26 mouse cellular contexts compared by ENCODE assay signal in the genomic region with DNA sequence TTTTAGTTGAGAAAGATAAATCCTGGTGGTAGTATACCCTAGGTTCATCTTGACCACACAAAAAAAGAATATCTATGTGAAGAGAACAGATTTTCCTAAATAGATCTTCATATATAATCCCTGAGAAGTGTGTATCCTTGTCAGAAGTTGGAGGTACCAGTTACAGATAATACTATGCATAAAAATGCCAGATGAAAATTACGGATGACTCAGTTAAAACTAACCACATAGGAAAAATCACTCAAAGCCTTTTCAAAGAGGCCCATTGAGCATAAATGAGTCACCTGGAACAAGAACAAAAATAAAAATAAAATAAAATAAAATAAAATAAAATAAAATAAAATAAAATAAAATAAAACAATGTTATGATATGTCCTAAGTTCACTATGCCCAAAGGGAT.
"Had no signal": no experiment of that assay in that cellular context is flagged by ENCODE, and none has a peak within 500 bp of the region (broad histone marks: within the 10 kb centered on the region; RNA-seq: fewer than 3 reads in every experiment).

No protein-coding gene starts in this region.

- DNase-seq: left cerebral cortex, postnatal 4 days; liver; liver, embryonic 13.5 days; liver, postnatal 0 days; lung, adult 18-20 months; lung, adult 2 months; lung, embryonic 14.5 days; lung, postnatal 10 days; lung, postnatal 14 days; lung, postnatal 36 days; lung, postnatal 4 days; midbrain, embryonic 14.5 days had no signal

- H3K27me3 ChIP-seq: limb, embryonic 12.5 days; limb, embryonic 13.5 days; limb, embryonic 15.5 days; liver, embryonic 12.5 days; liver, embryonic 13.5 days; liver, embryonic 15.5 days; lung, embryonic 15.5 days; megakaryocyte, embryonic 14.5 days; midbrain, embryonic 12.5 days; midbrain, embryonic 13.5 days; midbrain, embryonic 15.5 days; neural tube, embryonic 12.5 days had no signal

- H3K4me3 ChIP-seq: limb, embryonic 10.5 days; limb, embryonic 12.5 days; limb, embryonic 13.5 days; limb, embryonic 15.5 days; liver, embryonic 12.5 days; liver, embryonic 13.5 days; liver, embryonic 15.5 days; lung, embryonic 15.5 days; megakaryocyte, embryonic 14.5 days; midbrain, embryonic 10.5 days; midbrain, embryonic 12.5 days; midbrain, embryonic 13.5 days; midbrain, embryonic 15.5 days; myocyte; neural tube, embryonic 12.5 days had no signal

- H3K36me3 ChIP-seq: limb, embryonic 10.5 days; limb, embryonic 12.5 days; limb, embryonic 13.5 days; limb, embryonic 15.5 days; liver, embryonic 12.5 days; liver, embryonic 13.5 days; liver, embryonic 15.5 days; lung, embryonic 15.5 days; midbrain, embryonic 10.5 days; midbrain, embryonic 12.5 days; midbrain, embryonic 13.5 days; midbrain, embryonic 15.5 days; neural tube, embryonic 12.5 days had no signal
